Mouse (Mus musculus) G1E (cell line): ENCODE measurements around the gene Utp3. TPM values are rescaled to one million over a fixed set of nuclear protein-coding genes. Genes with fewer than 3 reads are reported as not detected.
A peak's percentile ranks its signal among the peaks of the same experiment; 100 is the strongest.

Experiments used
- ATAC-seq: 2 replicates; pipeline ENCODE4 v1.8.0; 2016; ENCODE audit warnings: mild to moderate bottlenecking; ENCODE audit not compliant: insufficient number of reproducible peaks, poor library complexity, low FRiP score, severe bottlenecking; ENCODE audit errors: extremely low read depth
- DNase-seq: peaks from one replicate; pipeline ENCODE4 v3.0.0; 2012; ENCODE audit warnings: low spot score
- H3K27me3 ChIP-seq: 2 replicates; pipeline ENCODE4 v1.6.1; 2012; ENCODE audit warnings: mild to moderate bottlenecking, low read length, inconsistent platforms; ENCODE audit not compliant: insufficient read depth
- H3K36me3 ChIP-seq: replicated peaks from 2 replicates; pipeline ENCODE3; 2012; ENCODE audit warnings: mild to moderate bottlenecking, inconsistent platforms
- H3K4me1 ChIP-seq: 2 replicates; pipeline ENCODE4 v1.6.1; 2012; ENCODE audit warnings: low read depth, low read length, inconsistent platforms, mixed read lengths; ENCODE audit not compliant: insufficient read depth
- H3K4me3 ChIP-seq: 2 replicates; pipeline ENCODE4 v1.5.1; 2012; ENCODE audit warnings: low read depth, mild to moderate bottlenecking, inconsistent platforms, low read length, moderate library complexity, mixed read lengths
- H3K9me3 ChIP-seq: replicated peaks from 2 replicates; pipeline ENCODE4 v1.6.1; 2012; ENCODE audit warnings: inconsistent platforms
- CTCF ChIP-seq: IDR thresholded peaks from 2 replicates; pipeline ENCODE4 v1.5.1; 2012; ENCODE audit warnings: low read depth, low read length, inconsistent platforms, mixed read lengths
- GATA1 ChIP-seq: IDR thresholded peaks from 2 replicates; pipeline ENCODE4 v1.6.1; 2012; ENCODE audit warnings: borderline replicate concordance, low read length, inconsistent platforms, mixed read lengths
- GATA2 ChIP-seq: IDR thresholded peaks from 2 replicates; pipeline ENCODE4 v1.6.1; 2012; ENCODE audit warnings: low read depth, low read length, inconsistent platforms, borderline replicate concordance
- POLR2AphosphoS5 ChIP-seq: IDR thresholded peaks from 2 replicates; pipeline ENCODE4 v1.6.1; 2012; ENCODE audit warnings: low read depth, low read length, inconsistent platforms; ENCODE audit not compliant: insufficient replicate concordance
- TAL1 ChIP-seq: conservative IDR thresholded peaks from 2 replicates; pipeline ENCODE4 v1.6.1; 2012; ENCODE audit warnings: low read depth, low read length, inconsistent platforms, mixed read lengths
- polyA plus RNA-seq: library from polyadenylated mRNA; stranded (reverse); fragments of >175 nt; gene quantifications from 2 replicates; pipeline ENCODE4 v1.2.3, GENCODE M21; 2012
- total RNA-seq, 2 experiments: library from RNA; stranded (forward) in 1 of 2; stranded (reverse) in 1 of 2; fragments of 200-1000 nt in 1 of 2; fragments of >200 nt in 1 of 2; fragmentation: Nextera tagmentation in 1 of 2; gene quantifications; 2 replicates each; pipeline ENCODE4 v1.2.3; 2014 to 2017

Gene Utp3
- total and polyA plus RNA-seq, 3 experiments, result 69.7 to 79.6 (median 77.0) TPM

DNA sequence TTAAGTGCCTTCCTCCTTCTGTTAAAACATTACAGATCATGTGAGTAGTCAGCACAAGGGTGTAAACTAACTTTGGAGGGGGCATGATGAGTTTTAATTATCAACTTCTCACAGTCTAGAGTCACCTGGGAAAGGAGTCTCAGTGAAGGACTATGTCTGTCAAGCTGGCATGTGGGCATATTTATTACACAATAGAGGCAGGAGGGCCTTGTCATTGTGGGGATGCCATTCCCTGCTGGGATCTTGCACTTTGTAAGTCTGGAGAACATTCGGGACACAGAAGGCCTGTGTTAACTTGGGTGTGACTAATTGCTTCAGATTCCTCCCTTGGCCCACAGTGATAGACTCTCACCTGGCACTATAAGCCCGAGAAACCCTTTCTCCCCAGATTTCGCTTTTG is 15.3 kb downstream of the Utp3 start:
- no peaks in the 10 kb centered on the region for H3K27me3 ChIP-seq
- no peaks in the 10 kb centered on the region for H3K9me3 ChIP-seq
- ATAC-seq (no peak), DNase-seq (no peak)
- peaks cover 28% of the 10 kb centered on the region for H3K36me3 ChIP-seq
- H3K4me3 ChIP-seq, result no peak overlapping the region
- no peak for TF ChIP-seq GATA1
- no peak for TF ChIP-seq TAL1
- no peak for TF ChIP-seq GATA2
- TF ChIP-seq CTCF, result no peak
- no peak for TF ChIP-seq POLR2AphosphoS5
- peaks cover 11% of the 10 kb centered on the region for H3K4me1 ChIP-seq

DNA sequence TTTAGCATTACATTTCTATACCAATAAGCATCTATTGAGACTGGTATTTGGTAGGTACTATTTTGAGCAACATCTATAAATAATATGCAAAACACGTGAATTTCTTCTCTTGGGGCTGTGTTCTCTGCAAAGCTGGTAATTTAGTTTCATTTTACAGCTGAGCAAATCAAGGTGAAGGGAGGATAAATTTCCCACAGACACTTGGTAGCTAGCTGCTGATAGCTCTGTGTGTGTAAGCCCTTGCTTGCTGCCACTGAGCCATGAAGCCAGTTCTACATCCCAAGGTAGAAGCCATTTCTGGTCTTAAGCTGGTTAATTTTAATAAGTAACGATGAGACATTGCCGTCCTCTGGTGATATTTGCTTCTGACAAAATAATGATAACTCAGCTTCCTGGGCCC is 20.6 kb downstream of the Utp3 start:
- Histone ChIP-seq H3K9me3 (no peaks in the 10 kb centered on the region), H3K4me3 (no peak overlapping the region), H3K36me3 (peaks cover 26% of the 10 kb centered on the region), H3K4me1 (no peaks in the 10 kb centered on the region), H3K27me3 (no peaks in the 10 kb centered on the region)
- DNase-seq (no peak), ATAC-seq (no peak)
- TF ChIP-seq POLR2AphosphoS5, result no peak
- TF ChIP-seq GATA1, result no peak
- TF ChIP-seq CTCF, result no peak
- TF ChIP-seq TAL1, result no peak
- TF ChIP-seq GATA2, result no peak

DNA sequence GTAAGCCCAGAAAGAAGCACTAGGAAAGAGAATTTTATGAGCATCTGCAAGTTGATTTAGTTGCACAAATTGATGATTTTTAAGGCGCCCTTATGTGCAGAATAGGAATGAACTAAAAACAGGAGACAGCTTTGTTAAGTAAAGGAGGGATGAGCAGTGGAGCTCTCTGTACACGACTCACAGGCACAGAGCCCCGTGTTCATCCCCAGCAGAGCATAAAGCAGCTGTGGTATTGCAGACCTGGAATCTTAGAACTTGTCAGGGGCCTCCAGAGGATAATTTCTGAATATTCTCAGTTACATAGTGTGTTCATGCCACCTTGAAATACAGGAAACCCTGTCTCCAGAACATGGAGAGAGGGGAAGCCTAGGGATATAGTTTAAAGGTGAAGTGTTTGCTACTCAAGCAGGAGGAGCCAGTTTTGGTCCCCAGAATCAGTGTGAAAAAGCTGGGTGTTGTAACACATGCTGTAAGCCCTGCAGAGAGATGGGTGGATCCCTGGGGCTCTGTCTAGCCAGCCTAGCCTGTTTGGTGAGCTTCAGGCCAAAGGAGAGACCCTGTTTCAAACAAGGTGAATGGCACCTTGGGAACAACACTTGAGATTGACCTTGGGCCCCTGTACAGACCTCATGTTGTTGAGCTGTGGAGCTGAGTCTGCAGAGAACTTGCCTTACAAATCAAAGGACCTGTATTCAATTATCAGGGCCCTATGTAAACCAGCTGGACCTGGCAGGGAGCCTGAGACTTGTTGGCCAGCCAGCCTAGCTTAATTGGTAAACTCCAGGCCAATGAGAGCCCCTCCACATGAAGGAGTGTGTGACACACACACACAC is 21.5 kb downstream of the Utp3 start:
- ATAC-seq (no peak), DNase-seq (no peak)
- H3K4me1 ChIP-seq, result peaks cover 1% of the 10 kb centered on the region; the same call in 1 of the 2 replicates
- no peaks in the 10 kb centered on the region for H3K9me3 ChIP-seq
- peaks cover 18% of the 10 kb centered on the region for H3K36me3 ChIP-seq
- no peaks in the 10 kb centered on the region for H3K27me3 ChIP-seq
- TF ChIP-seq TAL1 (no peak), POLR2AphosphoS5 (no peak), GATA1 (no peak)
- H3K4me3 ChIP-seq, result no peak overlapping the region

DNA sequence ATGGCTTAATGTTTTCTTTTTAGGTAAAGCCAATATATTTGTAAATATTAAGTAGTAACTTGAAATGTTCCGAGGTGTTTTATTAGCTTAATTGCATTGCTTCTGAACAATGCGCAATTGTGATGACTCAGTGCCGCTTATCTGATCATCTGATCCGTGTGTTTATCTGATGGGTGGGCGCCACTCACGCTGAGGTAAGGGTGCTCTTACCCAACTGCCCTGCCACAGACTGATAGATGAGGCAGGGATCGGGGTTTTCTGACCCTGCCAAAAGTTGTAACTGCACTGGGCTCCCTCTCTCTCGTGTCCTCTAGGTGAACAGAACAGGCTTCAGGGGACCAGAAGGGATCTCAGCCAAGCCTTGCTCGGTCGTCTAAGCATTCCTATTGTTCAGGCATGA is 26.4 kb downstream of the Utp3 start:
- H3K36me3 ChIP-seq, result peaks cover 11% of the 10 kb centered on the region
- TF ChIP-seq GATA2, result no peak
- no peak for TF ChIP-seq CTCF
- TF ChIP-seq POLR2AphosphoS5, result no peak
- TF ChIP-seq GATA1, result no peak
- no peak for TF ChIP-seq TAL1
- ATAC-seq (peak; percentile 22; the same call in 1 of the 2 replicates), DNase-seq (no peak)
- H3K4me3 ChIP-seq, result no peak overlapping the region
- no peaks in the 10 kb centered on the region for H3K9me3 ChIP-seq
- H3K4me1 ChIP-seq, result peaks cover 6% of the 10 kb centered on the region; the same call in 1 of the 2 replicates
- no peaks in the 10 kb centered on the region for H3K27me3 ChIP-seq

DNA sequence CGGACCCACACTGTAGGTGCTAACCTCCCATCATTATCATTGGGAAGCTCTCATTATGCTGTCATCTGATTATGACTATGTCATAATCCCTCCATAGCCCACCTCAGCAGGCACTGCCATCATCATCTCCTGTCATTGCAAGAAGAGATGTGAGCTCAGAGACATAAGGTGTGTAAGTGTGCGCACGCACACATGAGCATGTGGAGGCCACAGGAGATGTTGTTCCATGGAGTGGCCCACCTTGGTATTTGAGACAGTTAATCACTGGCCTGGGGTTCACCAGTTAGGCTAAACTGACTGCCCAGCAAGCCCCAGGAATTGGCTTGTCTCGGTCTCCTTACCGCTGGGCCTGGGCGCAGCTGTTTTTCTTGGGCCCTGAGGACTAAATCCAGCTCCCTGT is 27.1 kb downstream of the Utp3 start:
- no peak overlapping the region for H3K4me3 ChIP-seq
- peaks cover 12% of the 10 kb centered on the region for H3K36me3 ChIP-seq
- DNase-seq (no peak), ATAC-seq (no peak)
- peaks cover 8% of the 10 kb centered on the region for H3K4me1 ChIP-seq
- no peaks in the 10 kb centered on the region for H3K9me3 ChIP-seq
- no peaks in the 10 kb centered on the region for H3K27me3 ChIP-seq
- TF ChIP-seq GATA2, result no peak
- TF ChIP-seq GATA1, result no peak
- no peak for TF ChIP-seq POLR2AphosphoS5
- no peak for TF ChIP-seq CTCF
- no peak for TF ChIP-seq TAL1

DNA sequence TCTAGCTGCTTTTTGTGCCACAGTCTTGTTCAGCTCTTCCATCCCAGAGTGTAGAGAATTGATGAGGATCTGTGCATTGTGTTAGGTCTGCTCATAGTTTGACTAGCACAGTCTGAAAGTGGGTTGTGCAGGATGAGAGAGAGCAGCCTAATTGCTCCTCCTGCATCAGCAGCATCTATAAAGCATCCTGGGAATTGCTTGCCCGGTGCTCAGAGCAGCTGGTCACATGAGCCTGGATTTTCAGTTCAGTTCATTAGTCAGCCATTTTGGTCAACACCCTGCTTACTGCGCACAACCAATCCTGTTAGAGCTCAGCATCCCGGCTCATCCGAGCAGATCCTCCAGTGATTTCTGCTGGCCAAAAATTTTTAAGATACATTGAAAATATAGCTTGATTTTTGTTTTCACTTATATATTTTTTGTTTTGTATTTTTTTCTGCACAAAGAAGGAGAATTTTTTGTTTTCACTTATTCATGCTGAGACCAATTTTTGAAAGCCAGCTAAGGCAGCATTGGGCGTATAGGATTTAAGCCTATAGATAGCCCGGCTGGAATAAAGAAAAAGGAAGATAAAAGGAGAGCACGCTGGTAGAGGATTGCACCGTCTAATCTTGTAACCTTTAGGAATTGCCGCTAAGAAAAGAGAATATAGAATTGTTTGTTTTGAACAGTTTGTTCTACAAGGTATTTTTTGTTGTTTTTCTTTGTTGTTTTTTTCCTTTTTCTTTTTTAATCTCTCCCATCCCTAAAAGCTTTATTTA is 29.2 kb downstream of the Utp3 start:
- Histone ChIP-seq H3K36me3 (peaks cover 14% of the 10 kb centered on the region), H3K4me1 (peaks cover 14% of the 10 kb centered on the region), H3K9me3 (no peaks in the 10 kb centered on the region), H3K27me3 (no peaks in the 10 kb centered on the region), H3K4me3 (no peak overlapping the region)
- no peak for ATAC-seq
- no peak for TF ChIP-seq CTCF
- DNase-seq, result no peak
